Mouse (Mus musculus): ENCODE data around the gene Crkl. TPM values are rescaled to one million over a fixed set of nuclear protein-coding genes. Genes with fewer than 3 reads are reported as not detected.

Crkl gene
- total and polyA plus RNA-seq, 2 experiments from 2014 or later, result 29.6 to 45.2 TPM

DNA sequence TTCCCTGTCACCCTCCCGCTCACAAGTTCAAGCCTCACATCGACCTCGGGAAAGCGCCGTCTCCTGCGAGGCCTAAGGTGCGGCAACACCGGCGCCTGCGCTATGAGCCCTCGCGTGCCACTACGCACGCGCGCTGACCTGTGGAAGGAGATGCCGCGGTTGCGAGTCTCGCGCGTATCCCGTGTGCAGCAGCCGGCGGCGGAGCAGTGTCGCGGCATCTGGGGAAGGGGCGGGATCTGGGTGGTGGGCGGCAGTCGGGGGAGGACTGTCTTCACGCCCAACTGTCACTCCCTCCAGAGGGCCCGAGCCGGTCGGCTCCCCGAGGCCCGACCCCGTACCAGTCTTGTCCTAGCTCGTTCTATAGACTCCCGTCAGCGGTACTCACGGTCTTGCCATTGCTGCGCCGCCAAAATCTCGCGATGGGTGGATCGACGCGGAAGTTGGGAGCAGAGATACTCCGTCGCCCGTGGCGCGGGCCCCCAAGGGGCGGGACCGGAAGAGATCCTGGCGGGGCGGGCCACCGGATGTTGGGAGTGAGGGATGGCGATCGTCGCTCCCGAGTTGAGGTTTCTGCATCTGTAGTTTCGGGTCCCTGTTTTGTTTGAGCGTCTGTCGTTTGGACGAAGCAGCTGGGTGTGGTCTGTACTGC lies 79.0 kb downstream of the Crkl start, which contains the start of gene Thap7:
TSS of gene Thap7 (minus strand) at position 497 of the 649 bp plus-strand sequence.
- Histone ChIP-seq H3K4me3 (ENCODE audit: low read depth, low read length) (peak within 1 kb of the TSS; percentile 73), H3K9me3 (replicated peaks; ENCODE audit: control insufficient read depth, low read length) (no peaks in the 10 kb centered on the region), H3K27ac (ENCODE audit: low read depth) (peak within 1 kb of the TSS; percentile 95), H3K4me1 (ENCODE audit: control insufficient read depth, insufficient read depth) (peaks cover 12% of the 10 kb centered on the region), H3K27me3 (ENCODE audit: control insufficient read depth, insufficient read depth, low read length) (no peaks in the 10 kb centered on the region), H3K4me2 (ENCODE audit: low read depth, low read length) (peak within 1 kb of the TSS; percentile 68), H3K9ac (replicated peaks; ENCODE audit: low read depth, low read length) (peak within 1 kb of the TSS; percentile 85), H3K36me3 (replicated peaks; ENCODE audit: control insufficient read depth, insufficient read depth, low read length) (peaks cover 26% of the 10 kb centered on the region)
- ATAC-seq (ENCODE audit: insufficient read depth, low read depth) (peak; percentile 97), DNase-seq (ENCODE audit: low spot score) (peak; percentile 92)
- WGBS, result under 1% methylated on average over 64 of the region's 67 CpGs
- TF ChIP-seq EP300 (IDR thresholded peaks at IDR 0.05; ENCODE audit: low read depth) (peak; percentile 86), CTCF (IDR thresholded peaks at IDR 0.05; ENCODE audit: low read depth) (no peak)

DNA sequence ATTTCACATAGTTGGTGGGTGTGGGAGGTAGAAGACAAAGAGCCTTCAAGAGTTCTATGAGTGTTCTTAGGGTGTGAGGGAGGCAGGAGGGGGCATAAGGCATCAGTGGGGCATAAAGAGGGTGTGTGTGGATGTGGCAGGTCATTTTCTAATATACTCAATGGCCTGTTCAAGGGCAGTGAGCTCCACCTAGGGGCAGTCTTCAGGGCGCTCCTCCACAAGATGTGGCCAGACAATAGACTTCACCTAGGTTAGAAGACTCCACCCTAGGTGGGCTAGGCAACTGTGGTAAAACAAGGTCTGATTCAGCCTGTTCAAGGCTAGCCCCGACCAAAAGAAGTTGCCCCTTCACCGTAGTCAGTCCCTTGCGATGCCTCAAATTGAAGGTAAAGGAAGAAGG lies 80.5 kb downstream of the Crkl start:
- H3K4me2 ChIP-seq (ENCODE audit: low read depth, low read length), result no peak overlapping the region
- no peaks in the 10 kb centered on the region for H3K27me3 ChIP-seq (ENCODE audit: control insufficient read depth, insufficient read depth, low read length)
- ATAC-seq (ENCODE audit: insufficient read depth, low read depth) (no peak), DNase-seq (ENCODE audit: low spot score) (peak; percentile 43)
- no peak overlapping the region for H3K4me3 ChIP-seq (ENCODE audit: low read depth, low read length)
- H3K9ac ChIP-seq (replicated peaks; ENCODE audit: low read depth, low read length), result no peak overlapping the region
- TF ChIP-seq EP300 (IDR thresholded peaks at IDR 0.05; ENCODE audit: low read depth), result no peak
- TF ChIP-seq CTCF (IDR thresholded peaks at IDR 0.05; ENCODE audit: low read depth), result peak; percentile 44
- H3K9me3 ChIP-seq (replicated peaks; ENCODE audit: control insufficient read depth, low read length), result no peaks in the 10 kb centered on the region
- H3K4me1 ChIP-seq (ENCODE audit: control insufficient read depth, insufficient read depth), result peaks cover 12% of the 10 kb centered on the region
- H3K27ac ChIP-seq (ENCODE audit: low read depth), result no peak overlapping the region
- peaks cover 14% of the 10 kb centered on the region for H3K36me3 ChIP-seq (replicated peaks; ENCODE audit: control insufficient read depth, insufficient read depth, low read length)
- 48% methylated on average over 4 of the region's 4 CpGs for WGBS

DNA sequence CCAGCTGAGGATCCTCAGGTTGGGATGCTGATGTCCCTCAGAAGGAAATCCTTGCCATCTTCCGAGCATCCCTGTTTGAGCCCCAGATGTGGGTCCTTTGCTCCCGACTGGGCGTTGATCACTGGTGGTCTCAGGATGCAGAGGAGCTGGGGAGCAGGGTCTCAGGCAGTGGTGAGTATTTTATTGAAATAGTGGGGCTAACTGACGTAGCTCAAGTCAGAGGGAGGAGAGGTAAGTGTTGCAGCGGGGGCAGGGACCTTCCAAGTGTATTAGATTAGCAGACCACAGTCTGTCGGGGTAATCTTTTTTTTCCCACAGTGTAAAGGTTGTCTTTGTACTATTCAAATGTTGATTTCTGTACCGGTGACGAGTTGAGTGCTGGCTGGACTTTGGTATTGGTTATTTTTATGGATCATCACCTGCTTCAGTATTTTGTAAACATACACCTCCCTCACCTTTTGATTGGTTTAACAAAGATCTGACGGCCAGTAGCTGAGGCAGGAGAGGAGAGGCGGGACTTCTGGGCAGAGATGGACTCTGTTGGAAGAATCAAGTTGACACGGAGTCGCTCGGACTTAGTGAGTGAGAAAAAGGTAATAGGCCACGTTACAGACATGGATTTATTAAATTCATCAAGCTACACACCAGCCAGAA lies 81.0 kb downstream of the Crkl start:
- Histone ChIP-seq H3K9me3 (replicated peaks; ENCODE audit: control insufficient read depth, low read length) (no peaks in the 10 kb centered on the region), H3K36me3 (replicated peaks; ENCODE audit: control insufficient read depth, insufficient read depth, low read length) (peaks cover 9% of the 10 kb centered on the region), H3K4me2 (ENCODE audit: low read depth, low read length) (no peak overlapping the region), H3K4me3 (ENCODE audit: low read depth, low read length) (no peak overlapping the region), H3K4me1 (ENCODE audit: control insufficient read depth, insufficient read depth) (peaks cover 12% of the 10 kb centered on the region), H3K27me3 (ENCODE audit: control insufficient read depth, insufficient read depth, low read length) (no peaks in the 10 kb centered on the region), H3K9ac (replicated peaks; ENCODE audit: low read depth, low read length) (no peak overlapping the region), H3K27ac (ENCODE audit: low read depth) (no peak overlapping the region)
- 61% methylated on average over 14 of the region's 14 CpGs for WGBS
- ATAC-seq (ENCODE audit: insufficient read depth, low read depth) (no peak), DNase-seq (ENCODE audit: low spot score) (no peak)
- TF ChIP-seq EP300 (IDR thresholded peaks at IDR 0.05; ENCODE audit: low read depth), result no peak
- TF ChIP-seq CTCF (IDR thresholded peaks at IDR 0.05; ENCODE audit: low read depth), result no peak

GRCm38 (mm10) chr16:17536584-17536983 lies 84.8 kb downstream of the Crkl start:
- ATAC-seq (ENCODE audit: insufficient read depth, low read depth) (no peak), DNase-seq (ENCODE audit: low spot score) (no peak)
- WGBS, result 82% methylated on average over 3 of the region's 3 CpGs
- Histone ChIP-seq H3K4me1 (ENCODE audit: control insufficient read depth, insufficient read depth) (peaks cover 2% of the 10 kb centered on the region; the same call in 1 of the 2 replicates), H3K9ac (replicated peaks; ENCODE audit: low read depth, low read length) (no peak overlapping the region), H3K27me3 (ENCODE audit: control insufficient read depth, insufficient read depth, low read length) (0 out of 2 replicates have a peak, but pooled peaks cover 8% of the 10 kb centered on the region), H3K27ac (ENCODE audit: low read depth) (no peak overlapping the region), H3K9me3 (replicated peaks; ENCODE audit: control insufficient read depth, low read length) (no peaks in the 10 kb centered on the region), H3K36me3 (replicated peaks; ENCODE audit: control insufficient read depth, insufficient read depth, low read length) (no peaks in the 10 kb centered on the region), H3K4me2 (ENCODE audit: low read depth, low read length) (no peak overlapping the region), H3K4me3 (ENCODE audit: low read depth, low read length) (no peak overlapping the region)
- TF ChIP-seq EP300 (IDR thresholded peaks at IDR 0.05; ENCODE audit: low read depth), result no peak
- no peak for TF ChIP-seq CTCF (IDR thresholded peaks at IDR 0.05; ENCODE audit: low read depth)

Other genes starting within 250 kb of the Crkl start
- 62.5 and 79.2 TPM in 2 replicates for gene Ube2l3, start 249.3 kb upstream of the Crkl start, total RNA-seq (2014; rRNA removed; ENCODE audit: low replicate concordance)
- gene Ube2l3, start 249.3 kb upstream of the Crkl start, polyA plus RNA-seq (2015; fragmentation: Nextera tagmentation; extraction: Ambion mirVana), result 254 and 255 TPM in 2 replicates
- 0.15 and 0.61 TPM in 2 replicates for gene Rimbp3, start 243.4 kb upstream of the Crkl start, total RNA-seq (2014; rRNA removed; ENCODE audit: low replicate concordance)
- gene Rimbp3, start 243.4 kb upstream of the Crkl start, polyA plus RNA-seq (2015; fragmentation: Nextera tagmentation; extraction: Ambion mirVana), result 0.11 and 0.14 TPM in 2 replicates
- gene Hic2, start 218.4 kb upstream of the Crkl start, total RNA-seq (2014; rRNA removed; ENCODE audit: low replicate concordance), result 8.0 and 14.7 TPM in 2 replicates
- gene Hic2, start 218.4 kb upstream of the Crkl start, polyA plus RNA-seq (2015; fragmentation: Nextera tagmentation; extraction: Ambion mirVana), result 2.9 and 3.0 TPM in 2 replicates
- 10.8 and 12.7 TPM in 2 replicates for gene Tmem191c, start 175.9 kb upstream of the Crkl start, total RNA-seq (2014; rRNA removed; ENCODE audit: low replicate concordance)
- gene Tmem191c, start 175.9 kb upstream of the Crkl start, polyA plus RNA-seq (2015; fragmentation: Nextera tagmentation; extraction: Ambion mirVana), result 8.0 and 9.1 TPM in 2 replicates
- gene Serpind1, start 120.6 kb upstream of the Crkl start, total RNA-seq (2014; rRNA removed; ENCODE audit: low replicate concordance), result 2.7 TPM in 1 of 2 replicates, not detected in the other
- 0.34 and 0.49 TPM in 2 replicates for gene Serpind1, start 120.6 kb upstream of the Crkl start, polyA plus RNA-seq (2015; fragmentation: Nextera tagmentation; extraction: Ambion mirVana)
- 20.3 and 22.3 TPM in 2 replicates for gene Snap29, start 46.0 kb upstream of the Crkl start, total RNA-seq (2014; rRNA removed; ENCODE audit: low replicate concordance)
- gene Snap29, start 46.0 kb upstream of the Crkl start, polyA plus RNA-seq (2015; fragmentation: Nextera tagmentation; extraction: Ambion mirVana), result 8.3 and 8.5 TPM in 2 replicates
- 49.2 and 60.0 TPM in 2 replicates for gene Pi4ka, start 45.7 kb upstream of the Crkl start, total RNA-seq (2014; rRNA removed; ENCODE audit: low replicate concordance)
- gene Pi4ka, start 45.7 kb upstream of the Crkl start, polyA plus RNA-seq (2015; fragmentation: Nextera tagmentation; extraction: Ambion mirVana), result 16.9 and 18.5 TPM in 2 replicates
- gene Aifm3, start 37.6 kb downstream of the Crkl start, total RNA-seq (2014; rRNA removed; ENCODE audit: low replicate concordance), result 0.08 and 0.15 TPM in 2 replicates
- gene Aifm3, start 37.6 kb downstream of the Crkl start, polyA plus RNA-seq (2015; fragmentation: Nextera tagmentation; extraction: Ambion mirVana), result 0.41 and 0.48 TPM in 2 replicates
- 119 and 122 TPM in 2 replicates for gene Lztr1, start 56.7 kb downstream of the Crkl start, total RNA-seq (2014; rRNA removed; ENCODE audit: low replicate concordance)
- gene Lztr1, start 56.7 kb downstream of the Crkl start, polyA plus RNA-seq (2015; fragmentation: Nextera tagmentation; extraction: Ambion mirVana), result 27.2 and 27.4 TPM in 2 replicates
- 40.9 and 49.2 TPM in 2 replicates for gene Thap7, start 79.1 kb downstream of the Crkl start, total RNA-seq (2014; rRNA removed; ENCODE audit: low replicate concordance)
- gene Thap7, start 79.1 kb downstream of the Crkl start, polyA plus RNA-seq (2015; fragmentation: Nextera tagmentation; extraction: Ambion mirVana), result 28.8 and 31.9 TPM in 2 replicates
- not detected in 2 replicates for gene Lrrc74b, start 109.3 kb downstream of the Crkl start, total RNA-seq (2014; rRNA removed; ENCODE audit: low replicate concordance)
- gene Lrrc74b, start 109.3 kb downstream of the Crkl start, polyA plus RNA-seq (2015; fragmentation: Nextera tagmentation; extraction: Ambion mirVana), result 0.10 and 0.44 TPM in 2 replicates
- 0.31 TPM in 1 of 2 replicates, not detected in the other for gene P2rx6, start 109.9 kb downstream of the Crkl start, total RNA-seq (2014; rRNA removed; ENCODE audit: low replicate concordance)
- gene P2rx6, start 109.9 kb downstream of the Crkl start, polyA plus RNA-seq (2015; fragmentation: Nextera tagmentation; extraction: Ambion mirVana), result 0.47 and 0.70 TPM in 2 replicates
- 28.2 and 33.4 TPM in 2 replicates for gene Slc7a4, start 131.2 kb downstream of the Crkl start, total RNA-seq (2014; rRNA removed; ENCODE audit: low replicate concordance)
- 5.7 and 7.4 TPM in 2 replicates for gene Slc7a4, start 131.2 kb downstream of the Crkl start, polyA plus RNA-seq (2015; fragmentation: Nextera tagmentation; extraction: Ambion mirVana)
- gene Smpd4, start 167.4 kb downstream of the Crkl start, total RNA-seq (2014; rRNA removed; ENCODE audit: low replicate concordance), result 18.2 and 41.1 TPM in 2 replicates
- gene Smpd4, start 167.4 kb downstream of the Crkl start, polyA plus RNA-seq (2015; fragmentation: Nextera tagmentation; extraction: Ambion mirVana), result 10.1 and 10.3 TPM in 2 replicates
- gene Ccdc74a, start 194.5 kb downstream of the Crkl start, total RNA-seq (2014; rRNA removed; ENCODE audit: low replicate concordance), result 3.6 TPM in 1 of 2 replicates, not detected in the other
- gene Ccdc74a, start 194.5 kb downstream of the Crkl start, polyA plus RNA-seq (2015; fragmentation: Nextera tagmentation; extraction: Ambion mirVana), result 1.5 and 2.5 TPM in 2 replicates

All from heart, postnatal 0 days (tissue).